Mouse (Mus musculus): ENCODE measurements around the gene Smurf1.

Smurf1 gene

GRCm38 (mm10) chr5:144860913-144861312 lies 104.7 kb downstream of the Smurf1 start:
- no peak for DNase-seq

DNA sequence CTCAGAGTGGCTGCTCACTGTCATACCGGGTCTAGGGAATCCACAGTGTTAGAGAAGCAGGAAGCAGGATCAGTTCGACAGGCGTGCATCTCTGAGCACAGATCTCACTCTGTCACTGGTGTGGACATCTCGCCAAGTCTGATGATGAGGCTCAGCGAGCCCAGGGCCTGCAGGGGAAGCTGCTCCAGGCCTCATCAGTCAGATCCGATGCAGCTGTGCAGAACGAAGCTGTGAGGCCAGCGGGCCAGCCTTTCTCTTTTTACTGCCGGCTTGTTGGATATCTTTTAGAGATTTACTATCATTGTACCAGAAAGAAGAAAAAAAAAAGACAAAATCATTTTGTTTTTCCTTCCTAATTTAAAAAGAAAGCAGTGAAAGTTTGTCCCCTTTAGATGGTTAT lies 106.4 kb downstream of the Smurf1 start:
- no peak for DNase-seq

DNA sequence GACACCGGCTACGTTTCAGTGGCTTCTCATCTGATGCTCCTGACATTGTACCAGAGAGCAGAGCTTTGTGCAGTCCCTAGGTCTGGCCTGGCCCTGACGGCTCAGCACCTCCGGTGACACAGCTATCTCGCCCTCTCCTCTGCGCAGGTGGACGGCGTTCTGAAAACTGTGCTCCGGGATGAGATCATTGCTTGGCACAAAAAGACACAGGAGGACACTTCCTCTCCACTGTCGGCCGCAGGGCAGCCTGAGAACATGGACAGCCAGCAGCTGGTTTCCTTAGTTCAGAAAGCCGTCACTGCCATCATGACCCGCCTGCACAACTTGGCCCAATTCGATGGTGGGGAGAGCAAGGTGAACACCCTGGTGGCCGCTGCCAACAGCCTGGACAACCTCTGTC lies 107.1 kb downstream of the Smurf1 start:
- DNase-seq: no peak

DNA sequence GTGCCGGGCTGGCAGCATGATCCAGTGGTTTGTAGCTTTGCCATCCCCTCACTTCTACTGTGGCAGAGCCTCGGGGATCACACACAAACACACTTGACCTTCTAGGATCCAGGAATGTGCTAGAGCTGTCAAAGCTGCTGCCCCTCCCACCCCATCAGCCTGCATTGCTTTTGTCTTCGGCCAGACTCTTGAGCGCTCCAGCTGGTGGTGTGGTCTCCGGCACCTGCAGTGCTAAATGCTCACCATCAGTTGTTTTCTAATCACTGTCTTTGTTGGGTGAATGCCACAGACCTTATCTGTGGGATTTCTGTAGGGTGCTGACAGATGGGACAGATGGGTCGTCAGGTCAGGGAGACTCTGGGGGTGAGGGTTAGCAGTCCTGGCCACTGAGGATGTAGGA lies 109.7 kb downstream of the Smurf1 start:
- DNase-seq: no peak

- DNase-seq: no peak
Observed at GRCm38 (mm10) chr5:144853931-144854330, 111.7 kb downstream of the Smurf1 start.

GRCm38 (mm10) chr5:144851820-144852219 lies 113.8 kb downstream of the Smurf1 start:
- no peak for DNase-seq

DNA sequence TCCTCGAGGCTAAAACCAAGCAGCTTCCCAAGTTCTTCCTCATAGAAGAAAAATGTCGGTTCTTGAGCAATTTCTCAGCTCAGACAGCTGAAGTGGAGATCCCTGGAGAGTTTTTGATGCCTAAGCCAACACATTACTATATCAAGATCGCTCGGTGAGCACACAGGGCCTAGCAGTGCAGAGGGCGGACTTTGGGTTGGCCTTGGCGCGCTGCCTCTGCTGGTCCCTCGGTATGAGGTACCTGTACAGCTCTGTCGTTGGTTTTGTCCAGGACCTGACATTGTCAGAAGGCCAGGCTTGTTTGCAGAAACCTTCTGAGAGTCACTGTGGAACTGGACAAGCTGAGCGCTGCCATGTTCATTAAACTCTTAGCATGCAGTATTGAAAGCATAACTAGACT lies 115.7 kb downstream of the Smurf1 start:
- no peak for DNase-seq

DNA sequence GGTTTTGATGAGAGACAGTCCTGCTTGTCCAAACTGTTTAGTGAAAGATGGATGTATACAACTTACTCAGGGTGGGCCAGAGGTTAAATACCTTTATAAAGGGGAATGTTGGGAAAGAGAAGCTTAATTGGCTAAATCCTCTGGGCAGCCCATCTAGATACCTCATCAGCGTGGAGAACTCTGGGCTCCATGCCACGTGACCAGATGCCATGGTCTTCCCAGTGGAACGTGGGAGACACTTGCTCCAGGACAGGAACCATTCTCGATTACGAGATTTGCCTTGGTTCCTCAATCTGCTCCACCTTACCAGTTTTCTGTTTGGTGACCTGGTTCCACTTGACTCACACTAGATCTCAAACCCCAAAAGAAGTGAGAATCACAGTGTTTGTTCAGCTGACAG lies 116.9 kb downstream of the Smurf1 start:
- no peak for DNase-seq

DNA sequence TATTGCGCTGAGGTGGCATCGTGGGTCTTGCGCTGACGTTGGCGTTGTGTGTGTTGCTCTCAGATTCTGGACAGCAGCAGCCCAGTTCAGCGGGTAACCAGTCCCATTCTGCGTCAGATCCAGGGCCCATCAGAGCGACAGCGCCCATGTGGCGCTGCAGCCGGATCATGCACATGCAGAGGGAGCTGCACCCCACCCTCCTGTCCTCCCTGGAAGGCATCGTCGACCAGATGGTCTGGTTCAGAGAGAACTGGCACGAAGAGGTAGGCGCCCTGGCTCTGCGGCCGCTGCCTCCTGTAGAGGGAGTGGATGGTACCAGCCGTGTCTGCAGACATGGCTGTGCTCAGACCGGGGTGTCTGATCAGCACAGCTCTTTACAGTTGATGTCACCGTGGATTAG lies 120.3 kb downstream of the Smurf1 start:
- peak; percentile 92 for DNase-seq

GRCm38 (mm10) chr5:144836100-144836499 lies 129.5 kb downstream of the Smurf1 start:
- no peak for DNase-seq

GRCm38 (mm10) chr5:144831840-144832469 lies 133.7 kb downstream of the Smurf1 start:
- no peak for DNase-seq

GRCm38 (mm10) chr5:144829631-144830030 lies 136.0 kb downstream of the Smurf1 start:
- no peak for DNase-seq

DNA sequence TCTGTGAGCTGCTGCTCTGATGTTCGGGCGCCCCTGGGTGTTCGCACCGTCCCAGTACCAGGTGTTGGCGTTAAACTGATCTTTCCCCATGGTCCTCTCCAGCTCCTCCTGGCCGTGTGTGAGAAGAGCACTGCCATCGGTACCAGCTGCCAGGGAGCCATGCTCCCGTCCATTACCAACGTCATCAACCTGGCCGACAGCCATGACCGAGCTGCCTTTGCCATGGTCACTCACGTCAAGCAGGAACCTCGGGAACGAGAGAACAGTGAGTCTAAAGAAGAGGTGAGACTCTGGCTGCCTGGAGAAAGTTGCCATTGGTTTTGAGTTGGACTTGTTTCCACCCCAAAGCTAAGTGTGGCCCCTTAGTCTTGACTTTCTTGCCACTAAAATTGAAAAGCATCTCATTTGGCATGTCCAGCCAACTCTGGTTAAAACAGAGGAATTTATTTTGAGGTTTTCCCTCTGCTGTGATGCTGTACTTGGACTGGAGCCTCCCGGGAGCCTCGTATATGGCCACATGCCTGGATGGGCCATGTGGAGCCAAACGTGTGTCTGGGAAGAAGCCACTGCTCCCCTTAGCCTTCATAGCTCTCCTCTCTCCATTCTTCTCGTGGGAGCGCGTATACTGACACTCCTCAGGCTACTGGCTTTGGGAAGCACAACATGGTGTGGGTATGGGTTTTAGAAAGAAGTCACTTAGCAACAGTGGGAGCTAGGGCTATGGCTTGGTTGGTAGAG lies 137.1 kb downstream of the Smurf1 start:
- peak; percentile 72 for DNase-seq

Data from cerebellum, adult 9-11 months (tissue).